Mouse (Mus musculus): ENCODE measurements around the gene Rabggtb. TPM values are rescaled to one million over a fixed set of nuclear protein-coding genes. Genes with fewer than 3 reads are reported as not detected.

Gene Rabggtb
- total and polyA plus RNA-seq, 3 experiments: 223 to 316 (median 256) TPM

GRCm38 (mm10) chr3:153948176-153948575, 35.4 kb upstream of the Rabggtb start:
- H3K9me3 ChIP-seq (replicated peaks; ENCODE audit: low read length): peaks cover 2% of the 10 kb centered on the region
- no peak overlapping the region for H3K4me3 ChIP-seq (replicated peaks in 1 of 3; ENCODE audit: low read depth in 2 of 3, low read length in 2 of 3, poor library complexity in 1 of 3)
- H3K79me2 ChIP-seq (replicated peaks; ENCODE audit: control insufficient read depth, extremely low read depth, insufficient read depth, poor library complexity, severe bottlenecking): peaks cover 1% of the 10 kb centered on the region; the same call in 1 of the 2 replicates
- H3K27me3 ChIP-seq (replicated peaks): peaks cover 1% of the 10 kb centered on the region
- no peak overlapping the region for H3K4me2 ChIP-seq (ENCODE audit: insufficient read depth, low read depth, poor library complexity, severe bottlenecking)
- in situ Hi-C loops (cut with MboI; ENCODE audit: low pct_ligation_motif_present, low pct_unique_long_range_greater_than_20kb, low sequenced_read_pairs): no loop called here
- TF ChIP-seq BHLHE40 (IDR thresholded peaks at IDR 0.05; ENCODE audit: low read depth, low read length): peak; percentile 61
- TF ChIP-seq GABPA (IDR thresholded peaks at IDR 0.05; ENCODE audit: insufficient replicate concordance, low read depth, low read length): no peak
- H3K4me1 ChIP-seq (ENCODE audit: control insufficient read depth in 1 of 2, insufficient read depth in 2 of 2): peaks cover 3 to 23% of the 10 kb centered on the region in 2 experiments; a peak in 2 of 4 replicates
- DNase-seq (ENCODE audit: extremely low read depth): no peak
- dilution Hi-C loops (cut with MboI; ENCODE audit: extremely low pct_ligation_motif_present, extremely low pct_unique_long_range_greater_than_20kb, low sequenced_read_pairs): no loop called here
- no peak overlapping the region for H3K27ac ChIP-seq (ENCODE audit: insufficient read depth, low read depth)
- no peak overlapping the region for H3K9ac ChIP-seq (ENCODE audit: insufficient read depth, low read depth)
- H3K36me3 ChIP-seq (replicated peaks in 1 of 2; ENCODE audit: control insufficient read depth in 1 of 2, insufficient read depth in 1 of 2, low read length in 1 of 2): no peaks in the 10 kb centered on the region

- Histone ChIP-seq H3K9ac (ENCODE audit: insufficient read depth, low read depth) (no peak overlapping the region), H3K4me1 (ENCODE audit: control insufficient read depth in 1 of 2, insufficient read depth in 2 of 2) (peaks cover 4 to 32% of the 10 kb centered on the region in 2 experiments; a peak in 2 of 4 replicates), H3K79me2 (replicated peaks; ENCODE audit: control insufficient read depth, extremely low read depth, insufficient read depth, poor library complexity, severe bottlenecking) (peaks cover 10% of the 10 kb centered on the region), H3K4me2 (ENCODE audit: insufficient read depth, low read depth, poor library complexity, severe bottlenecking) (no peak overlapping the region), H3K36me3 (replicated peaks in 1 of 2; ENCODE audit: control insufficient read depth in 1 of 2, insufficient read depth in 1 of 2, low read length in 1 of 2) (no peaks in the 10 kb centered on the region), H3K4me3 (replicated peaks in 1 of 3; ENCODE audit: low read depth in 2 of 3, low read length in 2 of 3, poor library complexity in 1 of 3) (no peak overlapping the region), H3K9me3 (replicated peaks; ENCODE audit: low read length) (peaks cover 2% of the 10 kb centered on the region), H3K27ac (ENCODE audit: insufficient read depth, low read depth) (no peak overlapping the region), H3K27me3 (replicated peaks) (peaks cover 1% of the 10 kb centered on the region)
- DNase-seq (ENCODE audit: extremely low read depth): no peak
- no peak for TF ChIP-seq SIN3A (IDR thresholded peaks at IDR 0.05; ENCODE audit: low read length)
- no peak for TF ChIP-seq NELFE (IDR thresholded peaks at IDR 0.05; ENCODE audit: low read depth, low read length)
- no peak for TF ChIP-seq JUND (conservative IDR thresholded peaks at IDR 0.05; ENCODE audit: low read depth, low read length)
- no peak for TF ChIP-seq MAFK (IDR thresholded peaks at IDR 0.05; ENCODE audit: insufficient replicate concordance, low read length)
- TF ChIP-seq RCOR1 (conservative IDR thresholded peaks at IDR 0.05; ENCODE audit: low read depth, low read length): no peak
- TF ChIP-seq MAZ (IDR thresholded peaks at IDR 0.05; ENCODE audit: low read depth, low read length): no peak
- no peak for TF ChIP-seq POLR2A (IDR thresholded peaks at IDR 0.05; ENCODE audit: low read depth, low read length)
- TF ChIP-seq ZNF384 (IDR thresholded peaks at IDR 0.05; ENCODE audit: low read depth, low read length): no peak
- TF ChIP-seq MEF2A (IDR thresholded peaks at IDR 0.05; ENCODE audit: borderline replicate concordance, low read depth, low read length): no peak
- TF ChIP-seq CHD1 (IDR thresholded peaks at IDR 0.05; ENCODE audit: low read depth, low read length): no peak
- TF ChIP-seq ETS1 (conservative IDR thresholded peaks at IDR 0.05; ENCODE audit: low read depth, low read length): no peak
- TF ChIP-seq KAT2A (IDR thresholded peaks at IDR 0.05; ENCODE audit: insufficient replicate concordance, low read length): no peak
- TF ChIP-seq ZKSCAN1 (IDR thresholded peaks at IDR 0.05; ENCODE audit: borderline replicate concordance, low read depth, low read length): no peak
- TF ChIP-seq E2F4 (IDR thresholded peaks at IDR 0.05; ENCODE audit: insufficient replicate concordance, low read depth, low read length): no peak
- no peak for TF ChIP-seq EP300 (IDR thresholded peaks at IDR 0.05; ENCODE audit: low read length)
- TF ChIP-seq CTCF (conservative IDR thresholded peaks at IDR 0.05 in 1 of 2, IDR thresholded peaks at IDR 0.05 in 1 of 2; ENCODE audit: low read depth in 2 of 2, low read length in 2 of 2): no peak
- TF ChIP-seq IRF4 (IDR thresholded peaks at IDR 0.05; ENCODE audit: low read depth, low read length): no peak
- TF ChIP-seq HCFC1 (IDR thresholded peaks at IDR 0.05; ENCODE audit: low read depth, low read length): no peak
- in situ Hi-C loops (cut with MboI; ENCODE audit: low pct_ligation_motif_present, low pct_unique_long_range_greater_than_20kb, low sequenced_read_pairs): no loop called here
- dilution Hi-C loops (cut with MboI; ENCODE audit: extremely low pct_ligation_motif_present, extremely low pct_unique_long_range_greater_than_20kb, low sequenced_read_pairs): no loop called here
Measured at GRCm38 (mm10) chr3:153947271-153947670, 34.5 kb upstream of the Rabggtb start.

Data from CH12.LX (cell line).